Comparison of ENCODE assay signal across 9 mouse cellular contexts in the genomic region with DNA sequence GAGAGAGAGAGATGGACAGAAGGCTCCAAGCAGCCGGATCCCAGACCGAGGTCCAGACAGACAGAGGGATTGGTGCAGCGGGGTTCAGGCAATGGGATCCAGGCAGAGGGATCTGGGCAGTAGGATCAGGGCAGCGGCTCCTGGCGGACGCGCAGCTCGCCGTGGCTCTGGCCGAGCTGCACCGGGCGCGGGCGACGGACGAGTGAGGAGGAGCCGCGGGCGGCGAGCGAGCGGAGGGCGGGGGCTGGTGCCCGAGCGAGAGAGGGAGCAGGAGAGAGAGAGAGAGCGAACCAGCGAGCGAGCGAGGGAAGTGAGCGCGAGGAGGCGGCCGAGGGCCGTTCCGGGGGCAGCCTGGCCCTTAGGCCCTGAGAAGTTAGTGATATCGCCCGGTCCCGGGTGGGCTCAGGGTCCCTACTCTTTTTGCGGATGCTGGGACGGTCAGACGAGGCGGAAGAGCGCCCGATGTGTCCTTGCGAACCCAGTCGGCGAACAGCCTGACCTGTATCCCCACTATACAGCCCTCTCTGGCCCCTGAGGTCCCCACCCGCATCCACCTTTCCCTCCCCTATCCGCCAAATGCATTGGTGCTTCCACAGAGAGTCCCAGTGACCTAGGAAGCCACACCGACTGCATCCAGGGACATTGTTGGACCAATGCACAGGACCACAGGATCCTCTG. TPM values are rescaled to one million over a fixed set of nuclear protein-coding genes. Genes with fewer than 3 reads are reported as not detected.
DNase-seq lines count a peak whose midpoint lies in the region; ATAC-seq and TF ChIP-seq lines count a peak whose summit lies in the region.
"Had no signal": no experiment of that assay in that cellular context is flagged by ENCODE, and none has a peak within 500 bp of the region (broad histone marks: within the 10 kb centered on the region; RNA-seq: fewer than 3 reads in every experiment).

A gene (minus strand): TSS at position 193 of the 678 bp plus-strand sequence.

- peak; percentile 44; the same call in 1 of the 2 replicates for ATAC-seq in kidney, embryonic 16.5 days (ENCODE audit: low FRiP score, low TSS enrichment)
- ATAC-seq in heart, embryonic 14.5 days (ENCODE audit: insufficient number of reproducible peaks, insufficient read depth, low FRiP score, low read depth), result no peak

- H3K27ac ChIP-seq in kidney, embryonic 16.5 days (ENCODE audit: low read length), result no peak within 1 kb of the TSS
- peak within 1 kb of the TSS; percentile 92 for H3K27ac ChIP-seq in cortical plate, adult 2 months (ENCODE audit: insufficient read depth, low read length)
- H3K27ac ChIP-seq in heart, embryonic 14.5 days (replicated peaks in 1 of 2; ENCODE audit: control insufficient read depth in 1 of 2, insufficient read depth in 1 of 2, low read depth in 2 of 2, low read length in 2 of 2), result no peak within 1 kb of the TSS

- no peak for DNase-seq in kidney, adult 11 months
- DNase-seq in layer of hippocampus, postnatal 10 days (ENCODE audit: low spot score in 2 of 2), result peak; percentile 80 to 85
- DNase-seq in lung, postnatal 14 days, result peak; percentile 41
- DNase-seq in right cerebral cortex, postnatal 4 days, result peak; percentile 78
- no peak for DNase-seq in spleen, postnatal 10 days (ENCODE audit: low spot score in 2 of 2)

- TF ChIP-seq POLR2A in cortical plate, adult 2 months (IDR thresholded peaks at IDR 0.05; ENCODE audit: extremely low read depth, insufficient read depth, low read length), result peak; percentile 59; the same call in 1 of the 2 replicates

- no peak for TF ChIP-seq CTCF in cortical plate, adult 2 months (IDR thresholded peaks at IDR 0.05; ENCODE audit: extremely low read depth, insufficient read depth, low read length)

- H3K36me3 ChIP-seq in kidney, embryonic 16.5 days (ENCODE audit: insufficient read depth, low read length), result no peaks in the 10 kb centered on the region
- H3K36me3 ChIP-seq in heart, embryonic 14.5 days (ENCODE audit: control insufficient read depth, insufficient read depth, low read length), result no peaks in the 10 kb centered on the region

- peaks cover 11% of the 10 kb centered on the region; the same call in 1 of the 2 replicates for H3K4me1 ChIP-seq in kidney, embryonic 16.5 days (ENCODE audit: insufficient read depth, low read length)
- H3K4me1 ChIP-seq in cortical plate, adult 2 months (ENCODE audit: control insufficient read depth, insufficient read depth, low read length), result no peaks in the 10 kb centered on the region; the same call in 1 of the 2 replicates
- peaks cover 0 to 7% of the 10 kb centered on the region in 2 experiments; a peak in 2 of 4 replicates for H3K4me1 ChIP-seq in heart, embryonic 14.5 days (ENCODE audit: control insufficient read depth in 2 of 2, insufficient read depth in 2 of 2, low read length in 2 of 2)

- H3K9me3 ChIP-seq in kidney, embryonic 16.5 days (ENCODE audit: low read length), result no peaks in the 10 kb centered on the region
- H3K9me3 ChIP-seq in heart, embryonic 14.5 days (ENCODE audit: control insufficient read depth, low read length), result no peaks in the 10 kb centered on the region

- no peak within 1 kb of the TSS for H3K9ac ChIP-seq in kidney, embryonic 16.5 days (replicated peaks; ENCODE audit: low read length)
- no peak within 1 kb of the TSS for H3K9ac ChIP-seq in heart, embryonic 14.5 days (ENCODE audit: low read length)

- WGBS in kidney, embryonic 16.5 days, result under 1% methylated on average over 41 of the region's 50 CpGs
- under 1% methylated on average over 46 of the region's 50 CpGs for WGBS in heart, embryonic 14.5 days

- peaks cover 61% of the 10 kb centered on the region for H3K27me3 ChIP-seq in kidney, embryonic 16.5 days (ENCODE audit: insufficient read depth, low read length)
- peaks cover 87% of the 10 kb centered on the region for H3K27me3 ChIP-seq in heart, embryonic 14.5 days (ENCODE audit: control insufficient read depth, insufficient read depth, low read length)

- peak within 1 kb of the TSS; percentile 50 for H3K4me2 ChIP-seq in kidney, embryonic 16.5 days (replicated peaks; ENCODE audit: low read depth, low read length)
- peak within 1 kb of the TSS; percentile 63 for H3K4me2 ChIP-seq in heart, embryonic 14.5 days (ENCODE audit: low read length)

- peak within 1 kb of the TSS; percentile 40 for H3K4me3 ChIP-seq in kidney, embryonic 16.5 days (ENCODE audit: low read length)
- peak within 1 kb of the TSS; percentile 96 for H3K4me3 ChIP-seq in cortical plate, adult 2 months (ENCODE audit: insufficient read depth, low read length)
- peak within 1 kb of the TSS; percentile 21 to 31 for H3K4me3 ChIP-seq in heart, embryonic 14.5 days (ENCODE audit: control insufficient read depth in 1 of 2, insufficient read depth in 1 of 2, low read depth in 1 of 2, low read length in 2 of 2)

RNA-seq across cellular contexts. Expression of the gene that starts here (rescaled TPM):
- polyA plus RNA-seq in kidney, embryonic 16.5 days (2015; fragmentation: Nextera tagmentation; extraction: Ambion mirVana), result 0.76 and 0.89 TPM in 2 replicates
- polyA plus RNA-seq in cortical plate, adult 2 months (2012; rRNA removed), result 105 and 112 TPM in 2 replicates
- polyA plus RNA-seq in heart, embryonic 14.5 days (2014; fragmentation: Nextera tagmentation; extraction: Ambion mirVana), result 0.27 and 0.31 TPM in 2 replicates
- 100 to 1,000 TPM; 192 TPM for total RNA-seq in layer of hippocampus, postnatal 10 days (2021)
- total RNA-seq: MEL had no signal

Comparison
In these comparisons a context has a peak if more than half of its experiments do, and no peak if none do; other contexts are left out.
1. RNA of the gene that starts here (polyA plus RNA-seq): 105 to 112 TPM in cortical plate, adult 2 months; 0.76 to 0.89 TPM in kidney, embryonic 16.5 days and 0.27 to 0.31 TPM in heart, embryonic 14.5 days; every median in the first group is over 10 times any median in the second.
2. Peak in ATAC-seq, H3K4me3 ChIP-seq and H3K4me2 ChIP-seq in kidney, embryonic 16.5 days; RNA of the gene not detected or under 1 TPM.
3. H3K4me3 ChIP-seq: peak in every context shown above with its lines; median percentile 96 in cortical plate, adult 2 months; 40 in kidney, embryonic 16.5 days; 26 in heart, embryonic 14.5 days.
4. DNase-seq: peak in layer of hippocampus, postnatal 10 days (2 of 2), lung, postnatal 14 days (single experiment) and right cerebral cortex, postnatal 4 days (single experiment); none in kidney, adult 11 months (single experiment) and spleen, postnatal 10 days (0 of 2).